In the genomic region with DNA sequence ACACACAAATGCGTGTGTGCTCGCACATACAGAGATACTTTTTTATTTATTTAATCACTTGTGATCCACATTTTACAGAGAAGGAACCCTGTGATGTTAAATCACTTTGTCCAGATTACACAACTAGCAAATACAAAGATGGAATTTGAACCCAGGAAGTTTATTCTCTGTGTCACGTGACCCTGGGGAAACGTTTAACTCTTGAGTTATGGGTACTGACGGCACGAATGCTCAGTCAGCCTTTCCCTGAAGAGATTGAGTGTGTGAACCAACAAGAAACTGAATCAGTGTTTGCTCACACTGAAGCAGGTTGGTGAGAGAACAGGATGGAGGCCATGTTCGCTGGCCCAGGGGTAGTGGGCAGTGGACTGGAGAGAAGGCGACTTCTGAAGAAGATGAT, we compare ENCODE assay signal across 15 mouse cellular contexts. TPM values are rescaled to one million over a fixed set of nuclear protein-coding genes. Genes with fewer than 3 reads are reported as not detected.
DNase-seq lines count a peak whose midpoint lies in the region; ATAC-seq and TF ChIP-seq lines count a peak whose summit lies in the region.
"Had no signal": no experiment of that assay in that cellular context is flagged by ENCODE, and none has a peak within 500 bp of the region (broad histone marks: within the 10 kb centered on the region; RNA-seq: fewer than 3 reads in every experiment).

No protein-coding gene starts in this region.

- WGBS in liver, adult 2 months, result 23% methylated on average over 8 of the region's 8 CpGs
- WGBS in liver, embryonic 11.5 days, result 72% methylated on average over 8 of the region's 8 CpGs
- 55% methylated on average over 8 of the region's 8 CpGs for WGBS in liver, postnatal 0 days (ENCODE audit: insufficient replicate concordance)
- 88% methylated on average over 8 of the region's 8 CpGs for WGBS in hindbrain, embryonic 16.5 days

- H3K27me3 ChIP-seq in liver, adult 2 months (ENCODE audit: control insufficient read depth, insufficient read depth, low read length), result no peaks in the 10 kb centered on the region
- 0 out of 2 replicates have a peak, but pooled peaks cover 2% of the 10 kb centered on the region for H3K27me3 ChIP-seq in liver, embryonic 11.5 days (replicated peaks; ENCODE audit: control insufficient read depth, insufficient read depth, low read length)
- no peaks in the 10 kb centered on the region for H3K27me3 ChIP-seq in liver, postnatal 0 days (ENCODE audit: insufficient read depth, low read length)
- 0 out of 2 replicates have a peak, but pooled peaks cover 2% of the 10 kb centered on the region for H3K27me3 ChIP-seq in hindbrain, embryonic 16.5 days (replicated peaks; ENCODE audit: control insufficient read depth, insufficient read depth, low read length)
- H3K27me3 ChIP-seq: embryonic facial prominence, embryonic 13.5 days; forebrain, embryonic 13.5 days; heart, embryonic 12.5 days had no signal

- TF ChIP-seq EP300 in liver, postnatal 0 days (IDR thresholded peaks at IDR 0.05; ENCODE audit: low read depth), result no peak

- H3K4me3 ChIP-seq in liver, adult 2 months (ENCODE audit: insufficient read depth, low read depth, low read length), result no peak overlapping the region
- no peak overlapping the region for H3K4me3 ChIP-seq in liver, embryonic 11.5 days (ENCODE audit: low read depth, low read length)
- H3K4me3 ChIP-seq in liver, postnatal 0 days (ENCODE audit: low read depth, low read length), result no peak overlapping the region
- no peak overlapping the region for H3K4me3 ChIP-seq in hindbrain, embryonic 16.5 days (ENCODE audit: low read length)
- H3K4me3 ChIP-seq: embryonic facial prominence, embryonic 13.5 days; erythroblast, embryonic 14.5 days; forebrain, embryonic 13.5 days; heart, embryonic 12.5 days; left cerebral cortex, adult 2 months had no signal

- H3K4me2 ChIP-seq in liver, embryonic 11.5 days, result no peak overlapping the region
- no peak overlapping the region for H3K4me2 ChIP-seq in liver, postnatal 0 days (ENCODE audit: low read depth, low read length)
- H3K4me2 ChIP-seq in hindbrain, embryonic 16.5 days (ENCODE audit: low read length), result no peak overlapping the region
- H3K4me2 ChIP-seq: embryonic facial prominence, embryonic 13.5 days; forebrain, embryonic 13.5 days; heart, embryonic 12.5 days; midbrain, embryonic 11.5 days had no signal

- peak overlapping the region; percentile 13; the same call in 1 of the 2 replicates for H3K9ac ChIP-seq in liver, adult 2 months (ENCODE audit: low read depth, low read length)
- H3K9ac ChIP-seq in liver, embryonic 11.5 days (ENCODE audit: low read depth, low read length), result no peak overlapping the region
- no peak overlapping the region for H3K9ac ChIP-seq in liver, postnatal 0 days (replicated peaks)
- H3K9ac ChIP-seq in hindbrain, embryonic 16.5 days (ENCODE audit: low read depth, low read length), result no peak overlapping the region
- H3K9ac ChIP-seq: embryonic facial prominence, embryonic 13.5 days; forebrain, embryonic 13.5 days; heart, embryonic 12.5 days had no signal

- H3K27ac ChIP-seq in liver, adult 2 months (replicated peaks; ENCODE audit: insufficient read depth, low read depth, low read length), result peak overlapping the region; percentile 83
- H3K27ac ChIP-seq in liver, embryonic 11.5 days (ENCODE audit: low read depth, low read length), result 0 out of 2 replicates have a peak overlapping the region, but pooled peaks have one; percentile 41
- H3K27ac ChIP-seq in liver, postnatal 0 days (ENCODE audit: low read depth), result peak overlapping the region; percentile 64
- H3K27ac ChIP-seq in hindbrain, embryonic 16.5 days (ENCODE audit: low read depth, low read length), result no peak overlapping the region
- H3K27ac ChIP-seq: embryonic facial prominence, embryonic 13.5 days; forebrain, embryonic 13.5 days; left cerebral cortex, adult 2 months had no signal

- peaks cover 24% of the 10 kb centered on the region for H3K4me1 ChIP-seq in liver, adult 2 months (ENCODE audit: control insufficient read depth, insufficient read depth, low read length)
- H3K4me1 ChIP-seq in liver, embryonic 11.5 days (replicated peaks; ENCODE audit: control insufficient read depth, insufficient read depth, low read length), result no peaks in the 10 kb centered on the region; the same call in 1 of the 2 replicates
- peaks cover 8% of the 10 kb centered on the region for H3K4me1 ChIP-seq in liver, postnatal 0 days (ENCODE audit: insufficient read depth)
- H3K4me1 ChIP-seq in hindbrain, embryonic 16.5 days (ENCODE audit: control insufficient read depth, insufficient read depth, low read depth, low read length), result peaks cover 4% of the 10 kb centered on the region; the same call in 1 of the 2 replicates

- no peak for TF ChIP-seq CTCF in liver, adult 2 months (IDR thresholded peaks at IDR 0.05; ENCODE audit: low read depth, low read length)
- TF ChIP-seq CTCF in liver, postnatal 0 days (IDR thresholded peaks at IDR 0.05; ENCODE audit: low read depth), result no peak

- H3K36me3 ChIP-seq in liver, adult 2 months (ENCODE audit: control insufficient read depth, insufficient read depth, low read length), result no peaks in the 10 kb centered on the region
- no peaks in the 10 kb centered on the region for H3K36me3 ChIP-seq in liver, embryonic 11.5 days (ENCODE audit: control insufficient read depth, insufficient read depth, low read length)
- H3K36me3 ChIP-seq in liver, postnatal 0 days (replicated peaks; ENCODE audit: insufficient read depth, low read length), result no peaks in the 10 kb centered on the region
- H3K36me3 ChIP-seq in hindbrain, embryonic 16.5 days (ENCODE audit: control insufficient read depth, insufficient read depth, low read length), result no peaks in the 10 kb centered on the region
- H3K36me3 ChIP-seq: embryonic facial prominence, embryonic 13.5 days; heart, embryonic 12.5 days had no signal

- ATAC-seq in liver, embryonic 11.5 days (replicated peaks; ENCODE audit: low FRiP score), result no peak
- peak; percentile 78 for ATAC-seq in liver, postnatal 0 days
- ATAC-seq in hindbrain, embryonic 16.5 days, result no peak
- ATAC-seq: forebrain, embryonic 13.5 days had no signal

- peak; percentile 93 for DNase-seq in liver, adult 2 months (ENCODE audit: extremely low read depth, low read depth, low spot score)
- no peak for DNase-seq in liver
- no peak for DNase-seq in liver, embryonic 11.5 days (ENCODE audit: low spot score)
- no peak for DNase-seq in liver, postnatal 0 days
- no peak for DNase-seq in left cerebral cortex, adult 8-10 months (ENCODE audit: low spot score in 2 of 2)
- DNase-seq in urinary bladder, postnatal 10 days (ENCODE audit: low spot score), result no peak
- DNase-seq: embryo, embryonic 11 days; heart, adult 11 months had no signal

- no peaks in the 10 kb centered on the region for H3K9me3 ChIP-seq in liver, embryonic 11.5 days (ENCODE audit: control insufficient read depth, low read length)
- H3K9me3 ChIP-seq in liver, postnatal 0 days (ENCODE audit: low read length), result no peaks in the 10 kb centered on the region
- no peaks in the 10 kb centered on the region for H3K9me3 ChIP-seq in hindbrain, embryonic 16.5 days (ENCODE audit: control insufficient read depth, low read length)
- H3K9me3 ChIP-seq: embryonic facial prominence, embryonic 13.5 days; forebrain, embryonic 13.5 days; heart, embryonic 12.5 days had no signal

- no peaks in the 10 kb centered on the region for H3K79me2 ChIP-seq in liver, adult 2 months (ENCODE audit: control insufficient read depth, insufficient read depth, low read length)

- no peak for TF ChIP-seq POLR2A in liver, adult 2 months (IDR thresholded peaks at IDR 0.05; ENCODE audit: extremely low read depth, insufficient read depth, low read length)

RNA-seq across cellular contexts. Expression of a gene that starts 39.1 kb away (rescaled TPM):
- total RNA-seq in liver, adult 2 months (2014; rRNA removed), result 197 and 202 TPM in 2 replicates
- 155 TPM in 2 replicates for polyA plus RNA-seq in liver, adult 2 months (2012; rRNA removed)
- polyA plus RNA-seq in liver, embryonic 11.5 days (2014; fragmentation: Nextera tagmentation; extraction: Ambion mirVana), result 128 and 129 TPM in 2 replicates
- 125 and 128 TPM in 2 replicates for polyA plus RNA-seq in liver, postnatal 0 days (2015; fragmentation: Nextera tagmentation; extraction: Ambion mirVana)
- total RNA-seq in left cerebral cortex, adult 8-10 months (2022), result 100 to 1,000 TPM; 184 to 197 (median 194) TPM
- 205 and 210 TPM in 2 replicates for polyA plus RNA-seq in hindbrain, embryonic 16.5 days (2015; fragmentation: Nextera tagmentation; extraction: Ambion mirVana)
